Mouse (Mus musculus): ENCODE measurements around the gene Ptpn11. TPM values are rescaled to one million over a fixed set of nuclear protein-coding genes. Genes with fewer than 3 reads are reported as not detected.
"Not testable (repeated sequence)": the region's sequence is repeated elsewhere in the genome, so short reads cannot be mapped to it uniquely, and the experiment has no call there.

Ptpn11 gene
- polyA plus RNA-seq, 1 experiment: 67.9 TPM

- no peaks in the 10 kb centered on the region for H3K27me3 ChIP-seq (replicated peaks)
- H3K4me3 ChIP-seq (replicated peaks): peak overlapping the region; percentile 51
- TF ChIP-seq FLI1 (IDR thresholded peaks at IDR 0.05; ENCODE audit: low read length) (no peak), GATA1 (IDR thresholded peaks at IDR 0.05; ENCODE audit: borderline replicate concordance, low read length) (no peak)
- H3K4me1 ChIP-seq: peaks cover 24% of the 10 kb centered on the region
- H3K36me3 ChIP-seq (replicated peaks; ENCODE audit: low read length): peaks cover 28% of the 10 kb centered on the region
- H3K9me3 ChIP-seq: no peaks in the 10 kb centered on the region
These were observed 24.9 kb upstream of the Ptpn11 start for GRCm38 (mm10) chr5:121216126-121216446.

DNA sequence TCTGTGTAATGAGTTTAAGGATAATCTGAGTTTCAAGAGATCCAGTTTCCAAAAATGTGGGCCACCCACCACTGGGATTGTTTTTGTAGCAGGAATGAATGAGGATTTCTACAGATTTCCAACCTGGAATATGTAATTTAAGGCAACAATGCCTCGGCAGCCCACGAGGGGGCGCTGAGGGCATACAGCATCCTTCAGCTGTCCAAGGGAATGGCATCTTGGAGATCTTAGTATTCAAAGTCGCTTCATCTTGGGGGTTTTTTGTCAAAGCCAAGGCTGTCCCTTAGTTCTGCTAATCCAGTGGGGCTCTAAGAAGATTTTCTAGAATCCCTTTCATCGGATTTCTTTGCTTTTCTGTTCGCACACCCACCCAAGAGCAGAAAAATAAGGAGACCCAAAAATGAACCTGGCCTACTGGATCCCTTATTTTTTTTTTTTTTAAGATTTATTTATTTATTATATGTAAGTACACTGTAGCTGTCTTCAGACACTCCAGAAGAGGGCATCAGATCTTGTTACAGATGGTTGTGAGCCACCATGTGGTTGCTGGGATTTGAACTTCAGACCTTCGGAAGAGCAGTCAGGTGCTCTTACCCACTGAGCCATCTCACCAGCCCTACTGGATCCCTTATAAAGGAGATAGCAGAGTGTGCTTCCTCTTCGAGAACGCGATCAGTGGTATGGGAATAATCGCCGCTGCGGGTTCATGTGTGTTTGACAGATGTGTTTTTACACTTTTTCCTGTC lies 24.4 kb upstream of the Ptpn11 start:
- peaks cover 33% of the 10 kb centered on the region for H3K36me3 ChIP-seq (replicated peaks; ENCODE audit: low read length)
- no peaks in the 10 kb centered on the region for H3K27me3 ChIP-seq (replicated peaks)
- H3K4me3 ChIP-seq (replicated peaks): peak overlapping the region; percentile 56
- no peaks in the 10 kb centered on the region for H3K9me3 ChIP-seq
- no peak for TF ChIP-seq GATA1 (IDR thresholded peaks at IDR 0.05; ENCODE audit: borderline replicate concordance, low read length)
- TF ChIP-seq FLI1 (IDR thresholded peaks at IDR 0.05; ENCODE audit: low read length): no peak
- peaks cover 28% of the 10 kb centered on the region for H3K4me1 ChIP-seq

GRCm38 (mm10) chr5:121214707-121215106 lies 23.5 kb upstream of the Ptpn11 start:
- TF ChIP-seq GATA1 (IDR thresholded peaks at IDR 0.05; ENCODE audit: borderline replicate concordance, low read length) (no peak), FLI1 (IDR thresholded peaks at IDR 0.05; ENCODE audit: low read length) (no peak)
- Histone ChIP-seq H3K4me3 (replicated peaks) (no peak overlapping the region), H3K27me3 (replicated peaks) (no peaks in the 10 kb centered on the region), H3K9me3 (no peaks in the 10 kb centered on the region), H3K36me3 (replicated peaks; ENCODE audit: low read length) (peaks cover 41% of the 10 kb centered on the region), H3K4me1 (peaks cover 32% of the 10 kb centered on the region)

DNA sequence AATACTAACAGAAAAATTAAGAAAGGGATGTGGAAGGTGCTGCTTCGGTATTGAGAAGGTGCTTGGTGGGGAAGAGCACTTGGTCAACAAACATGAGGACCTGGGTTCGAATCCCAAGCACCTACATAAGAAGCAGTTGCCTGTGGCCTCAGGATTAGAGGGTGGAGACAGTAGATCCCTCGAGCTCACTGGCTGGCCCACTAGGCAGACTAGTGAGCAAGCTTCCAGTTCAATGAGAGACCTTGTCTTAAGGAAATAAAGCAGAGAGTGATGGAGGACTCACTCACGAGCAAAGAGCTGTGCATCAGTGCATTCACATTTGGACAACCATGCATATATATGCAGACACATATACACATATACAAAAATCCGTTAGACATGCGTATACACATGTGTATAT lies 20.9 kb upstream of the Ptpn11 start:
- H3K9me3 ChIP-seq: no peaks in the 10 kb centered on the region
- no peak overlapping the region for H3K4me3 ChIP-seq (replicated peaks)
- peaks cover 45% of the 10 kb centered on the region for H3K4me1 ChIP-seq
- peaks cover 65% of the 10 kb centered on the region for H3K36me3 ChIP-seq (replicated peaks; ENCODE audit: low read length)
- TF ChIP-seq GATA1 (IDR thresholded peaks at IDR 0.05; ENCODE audit: borderline replicate concordance, low read length) (no peak), FLI1 (IDR thresholded peaks at IDR 0.05; ENCODE audit: low read length) (no peak)
- H3K27me3 ChIP-seq (replicated peaks): no peaks in the 10 kb centered on the region

DNA sequence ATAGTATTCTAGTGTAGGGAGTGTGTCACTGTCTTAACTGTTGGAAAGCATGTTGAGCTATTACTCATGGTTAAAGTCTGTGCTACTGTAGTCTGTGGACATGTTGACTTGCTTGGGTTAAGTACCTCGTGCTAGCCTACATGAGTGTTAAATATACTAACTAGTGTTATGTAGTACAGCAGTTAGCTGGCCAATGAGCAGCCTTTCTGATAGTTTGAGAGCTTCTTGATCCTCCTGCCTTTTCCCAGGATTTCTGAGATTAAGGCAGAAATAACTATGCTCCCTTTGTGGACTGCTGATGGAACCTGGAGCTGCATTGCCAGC lies 19.4 kb upstream of the Ptpn11 start:
- Histone ChIP-seq H3K4me3 (replicated peaks) (no peak overlapping the region), H3K4me1 (peaks cover 52% of the 10 kb centered on the region), H3K27me3 (replicated peaks) (no peaks in the 10 kb centered on the region), H3K9me3 (no peaks in the 10 kb centered on the region), H3K36me3 (replicated peaks; ENCODE audit: low read length) (peaks cover 80% of the 10 kb centered on the region)
- no peak for TF ChIP-seq GATA1 (IDR thresholded peaks at IDR 0.05; ENCODE audit: borderline replicate concordance, low read length)
- TF ChIP-seq FLI1 (IDR thresholded peaks at IDR 0.05; ENCODE audit: low read length): no peak

DNA sequence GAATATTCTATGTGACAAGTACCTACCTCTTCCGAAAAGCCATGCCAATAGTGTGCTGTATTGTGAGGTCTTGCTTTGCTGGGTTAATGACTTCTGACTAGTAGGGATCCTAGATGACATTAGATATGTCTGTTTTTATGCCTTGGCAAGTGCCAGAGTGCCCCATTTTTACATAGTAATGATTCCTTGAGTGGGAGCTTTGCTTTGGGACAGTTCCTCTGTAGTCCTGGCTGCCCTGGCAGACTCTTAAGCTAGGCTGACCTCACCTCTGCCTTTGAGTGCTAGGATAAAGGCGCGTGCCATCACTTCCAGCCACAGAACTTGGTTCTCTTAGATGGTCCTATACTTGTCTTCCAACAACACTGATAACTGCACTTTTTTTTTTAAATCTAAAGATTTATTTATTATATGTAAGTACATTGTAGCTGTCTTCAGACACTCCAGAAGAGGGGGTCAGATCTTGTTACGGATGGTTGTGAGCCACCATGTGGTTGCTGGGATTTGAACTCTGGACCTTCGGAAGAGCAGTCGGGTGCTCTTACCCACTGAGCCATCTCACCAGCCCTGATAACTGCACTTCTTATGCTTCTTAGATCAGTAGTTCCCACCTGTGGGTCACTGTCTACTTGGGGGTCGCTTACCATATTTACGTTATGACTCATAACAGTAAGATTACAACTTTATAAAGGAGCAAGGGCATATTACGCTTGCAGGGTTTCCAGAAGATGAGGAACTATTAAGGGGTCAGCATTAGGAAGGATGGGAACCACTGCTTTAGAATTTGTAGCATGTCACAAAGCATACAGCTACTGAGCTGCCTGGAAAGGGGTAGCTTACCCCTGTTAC lies 18.8 kb upstream of the Ptpn11 start:
- Histone ChIP-seq H3K9me3 (no peaks in the 10 kb centered on the region), H3K4me1 (peaks cover 54% of the 10 kb centered on the region), H3K27me3 (replicated peaks) (no peaks in the 10 kb centered on the region), H3K36me3 (replicated peaks; ENCODE audit: low read length) (peaks cover 82% of the 10 kb centered on the region), H3K4me3 (replicated peaks) (no peak overlapping the region)
- no peak for TF ChIP-seq GATA1 (IDR thresholded peaks at IDR 0.05; ENCODE audit: borderline replicate concordance, low read length)
- TF ChIP-seq FLI1 (IDR thresholded peaks at IDR 0.05; ENCODE audit: low read length): no peak

DNA sequence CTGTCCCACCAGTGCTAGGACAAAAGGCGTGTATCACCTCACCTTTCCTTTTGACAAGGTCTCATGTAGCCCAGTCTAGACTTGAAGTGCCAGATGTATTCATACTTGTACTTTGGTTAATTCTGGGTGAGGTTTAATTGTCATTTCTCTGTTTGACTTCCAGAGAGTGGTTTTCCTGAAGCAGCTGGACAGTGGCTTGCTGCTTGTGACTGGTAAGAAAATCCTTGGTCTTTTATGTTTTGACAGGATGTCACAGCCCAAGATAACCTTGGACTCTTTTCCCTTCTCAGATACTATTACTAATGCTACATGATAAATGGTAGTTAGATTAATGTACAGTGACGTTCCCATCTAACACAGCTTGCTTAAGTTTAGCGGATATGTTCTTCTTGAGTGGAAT lies 15.8 kb upstream of the Ptpn11 start:
- H3K36me3 ChIP-seq (replicated peaks; ENCODE audit: low read length): peaks cover 66% of the 10 kb centered on the region
- no peaks in the 10 kb centered on the region for H3K27me3 ChIP-seq (replicated peaks)
- peak overlapping the region; percentile 92 for H3K4me3 ChIP-seq (replicated peaks)
- no peak for TF ChIP-seq GATA1 (IDR thresholded peaks at IDR 0.05; ENCODE audit: borderline replicate concordance, low read length)
- TF ChIP-seq FLI1 (IDR thresholded peaks at IDR 0.05; ENCODE audit: low read length): no peak
- H3K4me1 ChIP-seq: peaks cover 72% of the 10 kb centered on the region
- no peaks in the 10 kb centered on the region for H3K9me3 ChIP-seq

DNA sequence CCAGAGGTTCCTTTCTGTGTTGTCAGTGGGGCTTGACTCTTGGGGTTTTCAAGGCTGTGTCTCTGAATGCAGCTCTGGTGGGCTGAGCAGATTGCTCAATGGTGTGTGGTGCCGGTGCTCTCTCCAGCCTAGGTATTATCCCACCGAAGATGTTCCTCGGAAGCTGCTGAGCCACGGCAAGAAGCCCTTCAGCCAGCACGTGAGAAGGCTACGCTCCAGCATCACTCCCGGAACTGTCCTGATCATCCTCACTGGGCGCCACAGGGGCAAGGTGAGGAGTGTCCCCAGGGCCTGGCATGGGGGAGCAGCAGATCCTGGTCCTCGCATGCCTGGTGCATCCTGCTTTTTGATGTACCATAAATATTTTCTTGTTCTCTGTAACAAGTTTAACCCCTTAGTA lies 15.3 kb upstream of the Ptpn11 start:
- H3K4me1 ChIP-seq: peaks cover 75% of the 10 kb centered on the region
- H3K27me3 ChIP-seq (replicated peaks): no peaks in the 10 kb centered on the region
- H3K9me3 ChIP-seq: no peaks in the 10 kb centered on the region
- TF ChIP-seq FLI1 (IDR thresholded peaks at IDR 0.05; ENCODE audit: low read length) (no peak), GATA1 (IDR thresholded peaks at IDR 0.05; ENCODE audit: borderline replicate concordance, low read length) (no peak)
- peak overlapping the region; percentile 92 for H3K4me3 ChIP-seq (replicated peaks)
- peaks cover 61% of the 10 kb centered on the region for H3K36me3 ChIP-seq (replicated peaks; ENCODE audit: low read length)

DNA sequence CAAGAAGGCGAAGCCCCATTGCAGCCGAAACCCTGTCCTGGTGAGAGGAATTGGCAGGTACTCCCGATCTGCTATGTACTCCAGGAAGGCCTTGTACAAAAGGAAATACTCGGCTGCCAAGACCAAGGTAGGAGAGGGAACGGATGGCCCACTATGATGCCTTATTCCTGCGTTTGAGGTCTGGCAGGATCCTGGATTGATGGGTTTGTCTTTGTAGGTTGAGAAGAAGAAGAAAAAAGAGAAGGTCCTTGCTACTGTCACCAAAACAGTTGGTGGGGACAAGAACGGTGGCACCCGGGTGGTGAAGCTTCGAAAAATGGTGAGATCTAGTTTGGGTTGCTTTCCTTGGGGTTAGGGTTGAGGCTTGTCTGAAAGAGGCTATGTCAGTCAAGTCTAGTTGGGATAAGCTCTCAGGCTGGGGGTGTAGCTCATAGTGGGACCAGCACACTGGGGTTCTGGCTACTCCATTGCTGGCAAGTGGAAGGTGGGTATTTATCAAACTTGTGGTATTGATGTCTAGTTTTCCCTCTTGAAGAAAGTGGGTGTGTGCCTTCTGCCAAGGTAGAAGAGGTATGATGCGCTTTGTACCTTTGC lies 14.4 kb upstream of the Ptpn11 start:
- peaks cover 77% of the 10 kb centered on the region for H3K4me1 ChIP-seq

More for the DNA sequence above, 14.4 kb upstream of the Ptpn11 start:
- Histone ChIP-seq H3K4me3 (replicated peaks) (peak overlapping the region; percentile 92), H3K36me3 (replicated peaks; ENCODE audit: low read length) (peaks cover 52% of the 10 kb centered on the region)
- not testable (repeated sequence) for H3K27me3 ChIP-seq (replicated peaks); H3K9me3 ChIP-seq
